Mouse (Mus musculus): ENCODE results near the gene Tmem63a. TPM values are rescaled to one million over a fixed set of nuclear protein-coding genes. Genes with fewer than 3 reads are reported as not detected.

Gene Tmem63a
- total and polyA plus RNA-seq, 3 experiments: 0.89 to 3.0 (median 2.2) TPM

DNA sequence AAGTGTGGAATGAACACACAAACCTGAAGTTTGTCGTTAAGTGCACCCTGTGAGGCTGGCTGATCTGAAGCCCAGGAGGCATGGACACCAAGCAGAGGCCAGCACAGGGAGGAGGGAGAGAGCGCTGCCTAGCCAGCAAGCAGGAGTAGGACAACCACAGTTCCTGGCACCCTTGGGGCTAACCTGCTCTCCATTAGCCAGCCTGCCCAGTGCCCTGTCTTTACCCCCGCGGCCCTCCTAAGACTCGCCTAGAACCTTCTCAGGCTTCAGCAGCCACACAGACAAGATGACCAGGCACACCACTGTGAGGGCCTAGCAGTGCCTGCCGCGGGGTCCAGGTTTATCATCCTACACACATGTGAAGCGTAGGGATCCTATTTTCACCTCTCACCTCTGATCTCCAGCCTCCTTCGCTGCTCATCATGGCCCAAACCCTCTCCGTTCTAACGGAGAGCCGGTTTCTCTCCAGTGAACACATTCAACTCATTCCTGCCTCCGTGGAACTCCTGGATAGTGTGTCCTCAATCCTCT, 75.8 kb downstream of the Tmem63a start:
- Histone ChIP-seq H3K4me2 (ENCODE audit: insufficient read depth, low read depth, poor library complexity, severe bottlenecking) (no peak overlapping the region), H3K9me3 (replicated peaks; ENCODE audit: low read length) (peaks cover 3% of the 10 kb centered on the region), H3K36me3 (replicated peaks in 1 of 2; ENCODE audit: control insufficient read depth in 1 of 2, insufficient read depth in 1 of 2, low read length in 1 of 2) (peaks cover 0 to 2% of the 10 kb centered on the region in 2 experiments), H3K4me1 (ENCODE audit: control insufficient read depth in 1 of 2, insufficient read depth in 2 of 2) (peaks cover 11 to 21% of the 10 kb centered on the region in 2 experiments), H3K27me3 (replicated peaks) (peaks cover 26% of the 10 kb centered on the region), H3K79me2 (replicated peaks; ENCODE audit: control insufficient read depth, extremely low read depth, insufficient read depth, poor library complexity, severe bottlenecking) (no peaks in the 10 kb centered on the region), H3K9ac (ENCODE audit: insufficient read depth, low read depth) (no peak overlapping the region), H3K4me3 (replicated peaks in 1 of 3; ENCODE audit: low read depth in 2 of 3, low read length in 2 of 3, poor library complexity in 1 of 3) (no peak overlapping the region), H3K27ac (ENCODE audit: insufficient read depth, low read depth) (no peak overlapping the region)
- dilution Hi-C loops (cut with MboI; ENCODE audit: extremely low pct_ligation_motif_present, extremely low pct_unique_long_range_greater_than_20kb, low sequenced_read_pairs): no loop called here
- DNase-seq (ENCODE audit: extremely low read depth): no peak
- TF ChIP-seq SMC3 (IDR thresholded peaks at IDR 0.05; ENCODE audit: low read depth, low read length) (no peak), IRF4 (IDR thresholded peaks at IDR 0.05; ENCODE audit: low read depth, low read length) (no peak), RAD21 (IDR thresholded peaks at IDR 0.05; ENCODE audit: low read depth, low read length) (no peak), CHD1 (IDR thresholded peaks at IDR 0.05; ENCODE audit: low read depth, low read length) (no peak), UBTF (IDR thresholded peaks at IDR 0.05; ENCODE audit: low read depth, low read length) (no peak), POLR2AphosphoS2 (IDR thresholded peaks at IDR 0.05; ENCODE audit: low read depth, low read length) (no peak), NELFE (IDR thresholded peaks at IDR 0.05; ENCODE audit: low read depth, low read length) (no peak), TBP (conservative IDR thresholded peaks at IDR 0.05; ENCODE audit: low read depth, low read length) (no peak), MAX (IDR thresholded peaks at IDR 0.05; ENCODE audit: low read length) (no peak), CTCF (conservative IDR thresholded peaks at IDR 0.05 in 1 of 2, IDR thresholded peaks at IDR 0.05 in 1 of 2; ENCODE audit: low read depth in 2 of 2, low read length in 2 of 2) (no peak), EP300 (IDR thresholded peaks at IDR 0.05; ENCODE audit: low read length) (no peak), ZC3H11A (IDR thresholded peaks at IDR 0.05; ENCODE audit: low read depth, low read length) (no peak), NRF1 (IDR thresholded peaks at IDR 0.05; ENCODE audit: low read depth, low read length) (no peak), PAX5 (IDR thresholded peaks at IDR 0.05; ENCODE audit: low read length) (no peak), MAFK (IDR thresholded peaks at IDR 0.05; ENCODE audit: insufficient replicate concordance, low read length) (no peak), KAT2A (IDR thresholded peaks at IDR 0.05; ENCODE audit: insufficient replicate concordance, low read length) (no peak), USF2 (conservative IDR thresholded peaks at IDR 0.05; ENCODE audit: low read depth, low read length) (no peak)
- in situ Hi-C loops (cut with MboI; ENCODE audit: low pct_ligation_motif_present, low pct_unique_long_range_greater_than_20kb, low sequenced_read_pairs): loop anchor here (25.0 kb wide), 1 partner anchor 519 kb away; no protein-coding TSS in a partner anchor

DNA sequence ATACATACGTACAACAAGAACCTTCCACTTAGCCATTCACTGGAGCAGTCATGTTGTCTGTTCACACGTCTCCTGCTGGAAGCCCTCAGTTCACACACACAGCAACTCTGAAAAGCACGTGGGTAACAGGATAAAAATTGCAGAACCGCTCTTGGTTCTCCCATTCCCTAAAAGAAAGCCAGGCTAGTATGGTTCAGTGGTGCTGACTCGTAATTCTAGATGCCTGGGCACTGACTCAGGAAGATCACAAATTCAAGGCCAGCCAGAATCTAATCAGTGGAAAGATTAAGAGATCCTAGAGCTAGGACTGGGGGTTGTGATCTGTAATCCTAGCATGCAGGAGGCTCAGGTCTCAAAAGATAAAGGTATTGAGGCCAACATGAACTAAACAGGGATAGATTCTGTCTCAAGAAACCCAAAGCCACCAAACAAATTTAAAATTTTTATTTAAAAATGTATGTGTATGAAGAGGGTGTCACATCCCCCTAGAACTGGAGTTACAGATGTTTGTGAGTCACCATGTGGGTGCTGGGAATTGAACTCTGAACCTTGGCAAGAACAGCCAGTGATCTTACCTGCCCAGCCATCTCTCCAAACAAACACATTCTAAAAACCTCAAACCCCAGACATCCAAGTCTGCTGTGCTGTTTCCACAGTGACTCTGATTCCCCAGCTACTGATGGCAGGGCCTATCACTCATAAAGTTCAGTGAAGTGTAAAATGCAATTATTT, 78.8 kb downstream of the Tmem63a start, which contains the start of gene Ephx1:
Gene Ephx1 (minus strand): TSS at position 149 of the 732 bp plus-strand sequence.
- dilution Hi-C loops (cut with MboI; ENCODE audit: extremely low pct_ligation_motif_present, extremely low pct_unique_long_range_greater_than_20kb, low sequenced_read_pairs): no loop called here
- no peak within 1 kb of the TSS for H3K27ac ChIP-seq (ENCODE audit: insufficient read depth, low read depth)
- no peak within 1 kb of the TSS for H3K9ac ChIP-seq (ENCODE audit: insufficient read depth, low read depth)
- TF ChIP-seq GABPA (IDR thresholded peaks at IDR 0.05; ENCODE audit: insufficient replicate concordance, low read depth, low read length) (no peak), USF2 (conservative IDR thresholded peaks at IDR 0.05; ENCODE audit: low read depth, low read length) (no peak), SIN3A (IDR thresholded peaks at IDR 0.05; ENCODE audit: low read length) (no peak), PAX5 (IDR thresholded peaks at IDR 0.05; ENCODE audit: low read length) (no peak), ZNF384 (IDR thresholded peaks at IDR 0.05; ENCODE audit: low read depth, low read length) (no peak), JUN (IDR thresholded peaks at IDR 0.05; ENCODE audit: insufficient read depth, low read depth, low read length) (no peak)
- peaks cover 27% of the 10 kb centered on the region for H3K27me3 ChIP-seq (replicated peaks)
- in situ Hi-C loops (cut with MboI; ENCODE audit: low pct_ligation_motif_present, low pct_unique_long_range_greater_than_20kb, low sequenced_read_pairs): loop anchor here (5.0 to 25.0 kb wide), 2 partner anchors 34 to 516 kb away; no protein-coding TSS in a partner anchor
- no peaks in the 10 kb centered on the region for H3K36me3 ChIP-seq (replicated peaks in 1 of 2; ENCODE audit: control insufficient read depth in 1 of 2, insufficient read depth in 1 of 2, low read length in 1 of 2)
- peaks cover 3 to 7% of the 10 kb centered on the region in 2 experiments for H3K4me1 ChIP-seq (ENCODE audit: control insufficient read depth in 1 of 2, insufficient read depth in 2 of 2)
- no peak within 1 kb of the TSS for H3K4me2 ChIP-seq (ENCODE audit: insufficient read depth, low read depth, poor library complexity, severe bottlenecking)
- H3K79me2 ChIP-seq (replicated peaks; ENCODE audit: control insufficient read depth, extremely low read depth, insufficient read depth, poor library complexity, severe bottlenecking): no peaks in the 10 kb centered on the region
- H3K9me3 ChIP-seq (replicated peaks; ENCODE audit: low read length): peaks cover 3% of the 10 kb centered on the region
- H3K4me3 ChIP-seq (replicated peaks in 1 of 3; ENCODE audit: low read depth in 2 of 3, low read length in 2 of 3, poor library complexity in 1 of 3): no peak within 1 kb of the TSS
- DNase-seq (ENCODE audit: extremely low read depth): no peak
